Mouse (Mus musculus): Measurements from ENCODE around the gene Tdrkh. TPM values are rescaled to one million over a fixed set of nuclear protein-coding genes. Genes with fewer than 3 reads are reported as not detected.

Tdrkh gene
- total and polyA plus RNA-seq, 2 experiments from 2014 or later = 13.6 to 49.2 TPM

GRCm38 (mm10) chr3:94375861-94376260, 37.2 kb upstream of the Tdrkh start:
- Histone ChIP-seq H3K4me2 (ENCODE audit: low read depth) (no peak overlapping the region), H3K9me3 (ENCODE audit: low read length) (no peaks in the 10 kb centered on the region), H3K27ac (ENCODE audit: low read depth, low read length) (no peak overlapping the region), H3K4me1 (ENCODE audit: insufficient read depth) (0 out of 2 replicates have a peak, but pooled peaks cover 4% of the 10 kb centered on the region), H3K4me3 (ENCODE audit: low read depth, low read length) (no peak overlapping the region), H3K9ac (no peak overlapping the region), H3K27me3 (ENCODE audit: insufficient read depth, low read length) (no peaks in the 10 kb centered on the region), H3K36me3 (ENCODE audit: insufficient read depth) (no peaks in the 10 kb centered on the region)
- ATAC-seq (no peak), DNase-seq (no peak)
- 57% methylated on average over 5 of the region's 5 CpGs for WGBS
- no peak for TF ChIP-seq CTCF (IDR thresholded peaks at IDR 0.05; ENCODE audit: low read depth)

- no peak for DNase-seq
- Histone ChIP-seq H3K27ac (ENCODE audit: low read depth, low read length) (no peak overlapping the region), H3K4me2 (ENCODE audit: low read depth) (no peak overlapping the region), H3K4me1 (ENCODE audit: insufficient read depth) (0 out of 2 replicates have a peak, but pooled peaks cover 4% of the 10 kb centered on the region), H3K9me3 (ENCODE audit: low read length) (no peaks in the 10 kb centered on the region), H3K4me3 (ENCODE audit: low read depth, low read length) (no peak overlapping the region), H3K27me3 (ENCODE audit: insufficient read depth, low read length) (no peaks in the 10 kb centered on the region), H3K36me3 (ENCODE audit: insufficient read depth) (no peaks in the 10 kb centered on the region), H3K9ac (no peak overlapping the region)
- no peak for TF ChIP-seq CTCF (IDR thresholded peaks at IDR 0.05; ENCODE audit: low read depth)
- no peak for ATAC-seq
- 27% methylated on average over 13 of the region's 13 CpGs for WGBS
Observed at GRCm38 (mm10) chr3:94377028-94377923, 35.8 kb upstream of the Tdrkh start.

DNA sequence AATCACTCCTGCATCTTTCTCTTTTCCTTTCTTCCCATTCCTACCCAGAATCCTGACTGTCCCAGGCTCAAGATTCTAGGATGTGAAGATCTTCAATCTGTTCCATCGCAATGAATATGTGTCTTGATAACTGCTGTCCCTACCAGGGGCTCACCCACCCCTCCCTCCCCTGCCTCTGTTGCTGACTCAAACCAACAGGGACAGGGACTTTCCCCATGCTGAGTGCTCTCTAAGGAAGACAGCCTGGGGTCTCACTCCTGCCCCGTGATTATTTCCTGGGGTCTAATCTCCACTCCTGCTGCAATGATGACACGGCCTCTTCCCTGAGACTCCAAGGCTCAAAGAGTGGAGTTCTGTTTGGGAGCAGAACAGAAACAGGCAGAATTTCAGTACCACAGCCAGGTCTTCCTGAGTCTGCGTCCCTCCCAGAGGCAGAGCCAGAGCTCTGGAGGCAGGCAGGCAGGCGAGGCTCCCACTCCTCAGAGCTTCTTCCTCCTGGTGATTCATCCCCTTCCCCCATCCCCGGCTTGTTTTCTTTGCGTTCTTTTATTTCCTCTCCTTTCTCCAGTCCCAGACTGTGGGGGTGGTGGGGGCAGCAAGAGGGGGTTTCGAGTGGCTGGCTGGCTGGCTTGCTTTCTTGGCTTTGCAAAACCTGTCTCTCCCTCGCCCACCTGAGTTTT, 33.1 kb upstream of the Tdrkh start:
- Histone ChIP-seq H3K27ac (ENCODE audit: low read depth, low read length) (no peak overlapping the region), H3K4me2 (ENCODE audit: low read depth) (no peak overlapping the region), H3K36me3 (ENCODE audit: insufficient read depth) (no peaks in the 10 kb centered on the region), H3K9me3 (ENCODE audit: low read length) (no peaks in the 10 kb centered on the region), H3K9ac (no peak overlapping the region), H3K4me3 (ENCODE audit: low read depth, low read length) (no peak overlapping the region), H3K4me1 (ENCODE audit: insufficient read depth) (no peaks in the 10 kb centered on the region), H3K27me3 (ENCODE audit: insufficient read depth, low read length) (no peaks in the 10 kb centered on the region)
- TF ChIP-seq CTCF (IDR thresholded peaks at IDR 0.05; ENCODE audit: low read depth) = no peak
- 25% methylated on average over 9 of the region's 9 CpGs for WGBS
- no peak for ATAC-seq
- DNase-seq = no peak

DNA sequence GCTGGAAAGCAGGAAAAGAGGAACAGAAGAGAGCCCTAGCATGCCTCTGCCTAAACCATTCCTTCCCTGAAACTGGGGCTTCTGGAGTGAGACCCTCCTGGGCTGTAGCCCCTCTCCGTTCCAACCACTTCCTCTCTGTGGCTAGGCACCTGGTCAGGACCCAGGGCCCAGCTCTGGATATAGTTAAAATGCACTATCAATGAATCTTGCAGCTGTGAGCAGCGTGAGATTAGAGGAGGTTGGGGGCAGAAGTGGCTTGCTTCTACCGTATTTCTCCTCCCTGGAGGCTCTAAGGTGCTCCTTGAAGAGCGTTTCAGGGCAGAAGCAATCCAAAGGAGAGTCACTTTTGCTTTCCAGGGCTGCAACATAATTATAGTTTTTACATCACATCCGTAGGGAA, 30.8 kb upstream of the Tdrkh start:
- TF ChIP-seq CTCF (IDR thresholded peaks at IDR 0.05; ENCODE audit: low read depth) = no peak
- no peak overlapping the region for H3K4me3 ChIP-seq (ENCODE audit: low read depth, low read length)
- DNase-seq = no peak
- no peaks in the 10 kb centered on the region for H3K36me3 ChIP-seq (ENCODE audit: insufficient read depth)
- H3K4me1 ChIP-seq (ENCODE audit: insufficient read depth) = no peaks in the 10 kb centered on the region
- H3K4me2 ChIP-seq (ENCODE audit: low read depth) = no peak overlapping the region
- 79% methylated on average over 5 of the region's 5 CpGs for WGBS
- H3K9me3 ChIP-seq (ENCODE audit: low read length) = no peaks in the 10 kb centered on the region
- H3K27me3 ChIP-seq (ENCODE audit: insufficient read depth, low read length) = no peaks in the 10 kb centered on the region
- H3K27ac ChIP-seq (ENCODE audit: low read depth, low read length) = no peak overlapping the region
- no peak overlapping the region for H3K9ac ChIP-seq
- no peak for ATAC-seq

DNA sequence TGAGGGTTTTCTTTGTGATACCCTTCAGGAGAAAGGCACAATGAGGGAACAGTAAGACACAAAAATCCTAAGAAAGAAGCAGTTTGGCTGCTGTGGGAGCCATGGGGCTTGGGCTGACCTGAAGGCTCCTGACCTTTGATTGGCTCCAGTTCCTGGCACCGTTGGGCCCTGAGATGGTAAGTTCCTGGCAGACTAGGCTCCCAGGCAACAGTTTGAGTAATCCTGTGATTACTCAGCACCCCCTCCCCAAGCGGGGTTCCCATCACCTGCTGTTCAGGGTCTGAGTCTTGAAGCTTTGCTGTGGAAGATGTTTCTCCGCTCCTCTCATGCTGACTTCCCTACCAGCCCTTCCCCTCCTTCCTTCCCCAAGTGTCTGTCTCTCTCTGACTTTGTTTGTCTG, 29.6 kb upstream of the Tdrkh start:
- Histone ChIP-seq H3K27ac (ENCODE audit: low read depth, low read length) (no peak overlapping the region), H3K9me3 (ENCODE audit: low read length) (no peaks in the 10 kb centered on the region), H3K9ac (no peak overlapping the region), H3K4me2 (ENCODE audit: low read depth) (no peak overlapping the region), H3K27me3 (ENCODE audit: insufficient read depth, low read length) (no peaks in the 10 kb centered on the region), H3K4me3 (ENCODE audit: low read depth, low read length) (no peak overlapping the region), H3K4me1 (ENCODE audit: insufficient read depth) (no peaks in the 10 kb centered on the region), H3K36me3 (ENCODE audit: insufficient read depth) (no peaks in the 10 kb centered on the region)
- 78% methylated on average over 3 of the region's 3 CpGs for WGBS
- no peak for DNase-seq
- TF ChIP-seq CTCF (IDR thresholded peaks at IDR 0.05; ENCODE audit: low read depth) = no peak
- ATAC-seq = no peak

DNA sequence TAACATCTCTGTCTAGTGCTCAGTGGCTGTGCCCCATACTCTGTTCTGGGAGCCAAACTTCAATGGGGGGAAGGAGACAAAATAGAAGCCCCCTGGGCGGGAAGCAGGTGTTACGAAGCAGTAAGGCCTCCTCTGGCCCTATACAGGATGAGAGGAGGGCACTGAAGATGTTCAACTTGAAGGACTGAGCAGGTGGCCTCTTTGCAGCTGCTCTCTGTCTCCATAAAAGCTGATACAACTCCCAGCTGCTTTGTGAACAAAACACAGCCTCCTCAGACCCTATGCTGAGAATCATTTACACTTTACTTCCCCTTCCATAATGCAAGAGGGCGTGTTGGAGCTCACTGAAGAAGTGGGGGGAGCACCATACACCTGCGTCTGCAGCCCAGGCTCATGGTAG, 26.4 kb upstream of the Tdrkh start:
- Histone ChIP-seq H3K36me3 (ENCODE audit: insufficient read depth) (no peaks in the 10 kb centered on the region), H3K27ac (ENCODE audit: low read depth, low read length) (no peak overlapping the region), H3K4me2 (ENCODE audit: low read depth) (no peak overlapping the region), H3K9me3 (ENCODE audit: low read length) (no peaks in the 10 kb centered on the region), H3K27me3 (ENCODE audit: insufficient read depth, low read length) (no peaks in the 10 kb centered on the region), H3K4me3 (ENCODE audit: low read depth, low read length) (no peak overlapping the region), H3K4me1 (ENCODE audit: insufficient read depth) (no peaks in the 10 kb centered on the region), H3K9ac (no peak overlapping the region)
- ATAC-seq (no peak), DNase-seq (no peak)
- no peak for TF ChIP-seq CTCF (IDR thresholded peaks at IDR 0.05; ENCODE audit: low read depth)
- 70% methylated on average over 4 of the region's 4 CpGs for WGBS

DNA sequence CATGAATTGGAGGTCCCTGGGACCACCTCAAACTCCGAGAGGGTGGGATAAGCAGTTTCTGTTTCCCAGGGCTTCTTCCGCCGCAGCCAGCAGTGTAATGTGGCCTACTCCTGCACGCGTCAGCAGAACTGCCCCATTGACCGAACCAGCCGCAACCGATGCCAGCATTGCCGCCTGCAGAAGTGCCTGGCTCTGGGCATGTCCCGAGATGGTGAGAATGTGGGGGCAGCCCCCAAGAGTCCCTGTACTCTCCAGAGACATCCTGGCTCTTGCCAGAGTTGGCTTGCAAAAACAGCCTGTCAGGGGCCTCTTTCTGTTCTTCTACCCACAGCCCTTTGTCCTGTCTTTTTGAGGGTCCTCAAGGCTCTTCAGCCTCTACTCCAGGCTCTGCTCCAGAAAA, 25.7 kb upstream of the Tdrkh start:
- Histone ChIP-seq H3K9me3 (ENCODE audit: low read length) (no peaks in the 10 kb centered on the region), H3K9ac (no peak overlapping the region), H3K36me3 (ENCODE audit: insufficient read depth) (no peaks in the 10 kb centered on the region), H3K4me1 (ENCODE audit: insufficient read depth) (no peaks in the 10 kb centered on the region), H3K27me3 (ENCODE audit: insufficient read depth, low read length) (no peaks in the 10 kb centered on the region), H3K4me3 (ENCODE audit: low read depth, low read length) (no peak overlapping the region), H3K4me2 (ENCODE audit: low read depth) (no peak overlapping the region), H3K27ac (ENCODE audit: low read depth, low read length) (no peak overlapping the region)
- ATAC-seq = no peak
- DNase-seq = no peak
- 94% methylated on average over 10 of the region's 10 CpGs for WGBS
- TF ChIP-seq CTCF (IDR thresholded peaks at IDR 0.05; ENCODE audit: low read depth) = no peak
